Mouse (Mus musculus) MEL (cell line): ENCODE results near the gene Dnali1.

Experiments used
- CHD2 ChIP-seq: IDR thresholded peaks from 2 replicates; pipeline ENCODE4 v1.6.1; 2011; ENCODE audit warnings: low read length, improper control_type of control experiment
- CTCF ChIP-seq, 3 experiments: IDR thresholded peaks in 2 of 3; conservative IDR thresholded peaks in 1 of 3; 2 replicates each; pipeline ENCODE4 v1.5.1; 2011 to 2012; ENCODE audit warnings: low read length in 3 of 3, low read depth in 2 of 3, mild to moderate bottlenecking in 2 of 3, improper control_type of control experiment in 1 of 3, inconsistent platforms in 1 of 3, mixed read lengths in 1 of 3, moderate library complexity in 1 of 3; ENCODE audit not compliant: control insufficient read depth in 1 of 3, insufficient read depth in 1 of 3, poor library complexity in 1 of 3, severe bottlenecking in 1 of 3
- ELF1 ChIP-seq: IDR thresholded peaks from 2 replicates; pipeline ENCODE4 v1.6.1; 2014; ENCODE audit warnings: low read depth, mild to moderate bottlenecking, inconsistent platforms, low read length, improper control_type of control experiment, moderate library complexity
- EP300 ChIP-seq, 2 experiments: IDR thresholded peaks; 2 replicates each; pipeline ENCODE4 v1.6.1; 2011; ENCODE audit warnings: improper control_type of control experiment in 2 of 2, low read length in 2 of 2, low read depth in 1 of 2, mild to moderate bottlenecking in 1 of 2
- GABPA ChIP-seq: IDR thresholded peaks from 2 replicates; pipeline ENCODE4 v1.6.1; 2012; ENCODE audit warnings: low read depth, mild to moderate bottlenecking, inconsistent platforms, low read length, improper control_type of control experiment, moderate library complexity
- GATA1 ChIP-seq: IDR thresholded peaks from 2 replicates; pipeline ENCODE4 v1.6.1; 2011; ENCODE audit warnings: low read depth, low read length, improper control_type of control experiment
- MAZ ChIP-seq: IDR thresholded peaks from 2 replicates; pipeline ENCODE4 v1.6.1; 2012; ENCODE audit warnings: low read depth, mild to moderate bottlenecking, inconsistent platforms, low read length, improper control_type of control experiment
- NRF1 ChIP-seq: IDR thresholded peaks from 2 replicates; pipeline ENCODE4 v1.6.1; 2014; ENCODE audit warnings: low read depth, mild to moderate bottlenecking, inconsistent platforms, low read length, improper control_type of control experiment, moderate library complexity; ENCODE audit not compliant: poor library complexity, insufficient read depth, severe bottlenecking
- POLR2A ChIP-seq, 2 experiments: IDR thresholded peaks; 2 replicates each; pipeline ENCODE4 v1.6.1; 2011 to 2012; ENCODE audit warnings: low read length in 2 of 2, mild to moderate bottlenecking in 2 of 2, control low read depth in 1 of 2, improper control_type of control experiment in 1 of 2, low read depth in 1 of 2, moderate library complexity in 1 of 2; ENCODE audit not compliant: control insufficient read depth in 1 of 2, insufficient read depth in 1 of 2, poor library complexity in 1 of 2
- RCOR1 ChIP-seq: IDR thresholded peaks from 2 replicates; pipeline ENCODE4 v1.6.1; 2012; ENCODE audit warnings: low read depth, mild to moderate bottlenecking, inconsistent platforms, low read length, improper control_type of control experiment
- SIN3A ChIP-seq: IDR thresholded peaks from 2 replicates; pipeline ENCODE4 v1.6.1; 2012; ENCODE audit warnings: low read length, improper control_type of control experiment, inconsistent platforms
- UBTF ChIP-seq: IDR thresholded peaks from 2 replicates; pipeline ENCODE4 v1.6.1; 2012; ENCODE audit warnings: low read depth, mild to moderate bottlenecking, inconsistent platforms, low read length, improper control_type of control experiment, moderate library complexity, borderline replicate concordance; ENCODE audit not compliant: insufficient read depth
- ZMIZ1 ChIP-seq: IDR thresholded peaks from 2 replicates; pipeline ENCODE4 v1.6.1; 2012; ENCODE audit warnings: low read depth, mild to moderate bottlenecking, inconsistent platforms, low read length, improper control_type of control experiment, moderate library complexity
- ZNF384 ChIP-seq: IDR thresholded peaks from 2 replicates; pipeline ENCODE4 v1.6.1; 2012; ENCODE audit warnings: low read depth, mild to moderate bottlenecking, inconsistent platforms, low read length, improper control_type of control experiment

- TF ChIP-seq POLR2A (IDR thresholded peaks at IDR 0.05; ENCODE audit: control insufficient read depth in 1 of 2, insufficient read depth in 1 of 2, low read depth in 1 of 2, low read length in 2 of 2, poor library complexity in 1 of 2) = no peak
- TF ChIP-seq CTCF (IDR thresholded peaks at IDR 0.05 in 2 of 3, conservative IDR thresholded peaks at IDR 0.05 in 1 of 3; ENCODE audit: control insufficient read depth in 1 of 3, insufficient read depth in 1 of 3, low read depth in 2 of 3, low read length in 3 of 3, poor library complexity in 1 of 3, severe bottlenecking in 1 of 3) = no peak
- TF ChIP-seq ELF1 = no peak
- no peak for TF ChIP-seq EP300 (IDR thresholded peaks at IDR 0.05; ENCODE audit: low read depth in 1 of 2, low read length in 2 of 2)
- TF ChIP-seq MAZ = no peak
- TF ChIP-seq ZNF384 = no peak
- TF ChIP-seq NRF1 = no peak
- no peak for TF ChIP-seq CHD2
- TF ChIP-seq ZMIZ1 = no peak
- no peak for TF ChIP-seq UBTF
- no peak for TF ChIP-seq GATA1
- TF ChIP-seq GABPA = no peak
- TF ChIP-seq SIN3A = no peak
- no peak for TF ChIP-seq RCOR1
These were observed 21.0 kb downstream of the Dnali1 start for GRCm38 (mm10) chr4:125044454-125044853.
